Mouse (Mus musculus): ENCODE data around the gene Pdia3.

DNA sequence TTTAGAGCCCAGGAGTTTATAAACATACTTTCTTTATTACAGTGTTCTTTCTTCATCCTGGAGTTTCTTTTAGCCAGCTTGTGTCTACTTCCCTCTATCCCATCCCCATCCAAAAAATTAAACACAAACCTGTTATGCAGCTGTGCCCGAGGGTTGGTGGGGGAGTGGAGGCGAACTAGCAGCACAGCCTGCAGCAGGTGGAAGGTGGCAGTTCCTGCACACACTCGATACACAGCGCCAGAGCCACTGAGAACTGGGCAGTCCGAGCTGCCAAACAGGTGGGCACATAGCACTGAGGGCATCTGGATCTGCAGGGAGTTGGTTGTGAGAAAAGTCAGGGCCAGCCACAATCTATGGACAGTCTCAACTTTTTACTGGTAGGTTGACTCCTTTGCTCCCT lies 42.0 kb downstream of the Pdia3 start:
- TF ChIP-seq CTCF (IDR thresholded peaks at IDR 0.05; ENCODE audit: low read depth) (no peak), EP300 (IDR thresholded peaks at IDR 0.05; ENCODE audit: low read depth) (no peak)
